Mouse (Mus musculus) lung, adult 18-20 months (tissue): ENCODE measurements around the gene Tsen2.

Source experiments
- DNase-seq, 2 experiments: peaks; one replicate each; pipeline ENCODE4 v3.0.0; 2022; ENCODE audit warnings: mixed read lengths in 2 of 2

Tsen2 gene

DNA sequence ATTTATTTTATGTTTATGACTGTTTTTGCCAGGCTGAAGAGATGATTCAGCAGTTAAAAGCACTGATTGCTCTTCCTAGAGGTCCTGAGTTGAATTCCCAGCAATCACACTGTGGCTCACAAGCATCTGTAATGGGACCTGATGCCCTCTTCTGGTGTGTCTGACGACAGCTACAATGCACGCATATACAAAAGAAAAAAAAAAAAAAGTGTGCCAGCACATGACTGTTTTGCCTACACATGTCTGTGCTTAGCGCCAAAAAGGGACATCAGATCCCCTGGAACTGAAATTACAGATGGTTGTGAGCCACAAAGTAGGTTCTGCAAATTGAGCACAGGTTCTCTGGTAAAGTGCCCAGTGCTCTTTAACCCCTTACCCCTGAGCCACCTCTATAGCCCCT is 2.1 kb upstream of the Tsen2 start:
- DNase-seq, result no peak

- peak; percentile 26 for DNase-seq
Measured at GRCm38 (mm10) chr6:115546276-115546675, 1.8 kb downstream of the Tsen2 start.

- no peak for DNase-seq
Measured at GRCm38 (mm10) chr6:115555485-115555884, 11.0 kb downstream of the Tsen2 start.

DNA sequence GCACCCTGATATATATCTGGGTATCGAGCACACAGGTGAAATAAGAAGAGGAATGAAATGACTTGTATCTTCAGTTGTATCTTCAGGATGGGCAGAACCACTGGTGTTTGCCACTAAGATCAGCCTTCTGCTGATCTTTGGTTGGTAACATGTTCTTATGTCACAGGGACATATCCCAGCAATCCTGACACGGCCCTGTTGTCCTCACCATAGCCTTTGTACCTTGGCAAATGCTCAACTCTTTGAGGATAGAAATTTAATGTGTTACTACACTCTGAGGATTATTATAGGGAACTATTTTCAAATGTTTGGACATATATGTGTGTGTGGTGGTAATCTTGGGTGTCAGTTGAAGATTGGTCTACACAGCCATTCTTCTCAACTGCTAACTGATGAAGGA is 13.7 kb downstream of the Tsen2 start:
- no peak for DNase-seq

DNA sequence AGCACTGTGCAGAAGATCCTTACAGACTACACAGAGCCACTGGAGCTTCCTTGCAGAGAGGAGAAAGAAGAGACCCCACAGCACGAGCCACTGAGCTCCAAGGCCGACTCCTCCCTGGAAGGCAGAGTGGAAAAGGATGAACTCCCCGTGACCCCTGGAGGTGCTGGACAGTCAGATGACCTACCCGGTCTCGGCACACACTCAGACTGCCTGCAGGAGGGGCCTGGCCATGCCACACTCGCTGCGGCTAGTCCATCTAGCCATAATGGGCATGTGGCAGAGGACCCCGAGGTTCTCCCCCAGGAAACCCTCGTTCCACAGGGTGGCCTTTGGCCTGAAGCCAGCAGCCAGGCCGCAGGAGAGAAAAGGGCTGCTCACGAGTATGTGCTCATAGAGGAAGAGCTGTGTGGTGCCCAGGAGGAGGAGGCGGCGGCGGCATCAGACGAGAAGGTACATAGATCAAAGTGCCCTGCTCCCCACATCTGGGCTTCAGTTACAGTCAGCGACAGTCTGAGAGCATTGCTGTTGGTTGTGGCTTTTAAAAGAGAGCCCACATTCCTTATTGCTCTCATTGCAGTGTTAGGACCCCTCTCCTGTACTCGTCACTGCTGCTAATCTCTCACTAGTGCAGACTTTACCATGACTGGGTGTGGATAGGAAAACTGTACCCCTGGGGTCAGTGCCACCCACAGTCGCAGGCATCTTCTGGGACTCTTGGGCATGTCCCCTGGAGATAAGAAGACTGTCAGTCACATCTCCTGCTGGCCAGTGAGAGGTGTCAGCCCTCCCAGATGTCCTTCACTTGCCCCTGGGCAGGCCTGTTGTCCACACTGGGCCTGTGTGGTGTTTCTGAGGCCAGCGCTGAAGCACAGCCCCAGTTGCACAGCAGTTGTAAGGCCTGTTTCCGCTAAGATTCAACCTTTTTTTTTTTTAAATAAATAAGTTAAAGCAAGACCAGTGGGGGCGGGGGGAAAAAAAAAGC is 15.5 kb downstream of the Tsen2 start:
- DNase-seq, result no peak

DNA sequence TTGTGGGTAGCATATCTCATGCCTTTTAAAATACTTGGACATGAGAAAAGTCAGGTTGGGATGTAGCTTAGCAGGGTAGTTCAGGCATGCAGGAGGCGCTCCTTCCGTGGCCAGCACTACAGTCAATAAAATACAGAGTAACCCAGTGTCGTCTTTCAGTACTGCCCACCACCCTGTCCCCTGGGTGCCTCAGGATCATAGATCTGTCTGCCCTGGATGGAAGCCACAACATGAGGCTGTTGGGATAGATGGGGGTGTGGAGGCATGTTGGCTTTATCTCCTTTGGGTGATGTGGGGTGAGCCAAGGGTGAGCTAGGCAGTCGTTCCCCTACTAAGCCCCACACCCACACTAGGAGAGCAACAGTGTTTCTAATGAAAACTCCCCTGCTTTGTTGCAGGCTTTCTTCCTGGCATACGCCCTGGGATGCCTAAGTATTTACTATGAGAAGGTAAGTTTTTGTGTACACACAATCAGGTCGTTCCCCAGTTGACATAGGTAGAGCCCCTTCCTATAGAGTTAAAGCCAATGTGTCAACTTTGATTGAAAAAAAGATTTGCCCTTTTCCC is 21.1 kb downstream of the Tsen2 start:
- no peak for DNase-seq

- DNase-seq, result no peak
Measured at GRCm38 (mm10) chr6:115574171-115574570, 29.7 kb downstream of the Tsen2 start.

DNA sequence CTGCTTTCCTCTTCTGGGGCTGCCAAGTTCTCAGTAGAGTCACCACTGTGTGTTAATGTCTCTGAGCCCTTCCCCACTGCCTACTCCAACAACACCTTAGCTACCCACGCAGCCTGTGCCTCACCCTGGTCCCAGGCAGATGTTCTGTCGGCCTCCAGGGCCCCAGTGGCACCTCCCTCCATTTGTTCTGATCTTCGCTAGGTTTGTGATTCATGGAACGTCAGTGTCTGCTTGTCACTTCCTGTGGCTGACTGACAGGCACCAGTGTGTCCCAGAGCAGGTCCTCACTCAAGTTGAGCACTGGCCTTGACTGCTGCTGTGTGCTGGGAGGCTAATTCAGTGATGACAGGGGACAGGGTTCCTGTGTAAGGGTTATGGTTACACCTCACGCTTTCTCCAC is 32.9 kb downstream of the Tsen2 start:
- no peak for DNase-seq

- DNase-seq, result no peak
Measured at GRCm38 (mm10) chr6:115577941-115578340, 33.5 kb downstream of the Tsen2 start.

DNA sequence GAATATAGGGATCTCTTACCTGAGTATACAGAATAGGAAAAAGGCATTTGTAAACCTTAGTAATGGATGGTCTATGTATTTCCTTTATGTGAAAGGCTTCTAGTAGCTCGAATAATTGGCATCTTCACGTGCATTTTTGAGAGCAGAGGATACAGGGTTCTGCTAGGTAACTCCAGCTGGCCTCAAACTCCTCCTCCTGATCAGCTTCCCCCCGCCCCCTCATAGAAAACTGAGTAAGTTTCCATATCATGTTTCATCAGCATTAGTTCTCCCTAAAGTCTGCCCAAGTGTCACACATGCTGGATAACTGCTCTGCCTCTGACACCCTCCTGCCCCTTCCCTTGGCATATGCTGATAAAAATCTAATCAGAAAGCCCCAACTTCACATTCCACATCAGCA is 36.3 kb downstream of the Tsen2 start:
- no peak for DNase-seq

GRCm38 (mm10) chr6:115582328-115583115 is 38.1 kb downstream of the Tsen2 start:
- DNase-seq, result no peak

- no peak for DNase-seq
Measured at GRCm38 (mm10) chr6:115583430-115584125, 39.1 kb downstream of the Tsen2 start.

DNA sequence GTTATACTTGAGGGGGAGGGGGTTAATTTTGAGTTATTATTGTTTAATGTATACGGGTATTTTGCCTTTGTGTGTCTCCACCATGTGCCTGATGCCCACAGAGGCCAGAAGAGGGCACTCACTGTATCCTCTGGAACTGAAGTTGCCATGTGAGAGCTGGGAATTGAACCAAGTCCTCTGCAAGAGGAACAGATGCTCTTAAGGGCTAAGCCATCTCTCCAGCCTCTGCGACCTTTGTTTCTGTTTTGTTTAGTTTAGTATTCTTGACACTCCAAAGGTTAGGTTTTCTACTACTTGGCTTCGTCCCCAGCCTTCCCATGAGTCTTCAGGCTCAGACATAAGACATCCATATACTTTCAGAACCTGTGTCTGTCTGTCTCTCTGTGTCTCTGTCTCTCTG is 39.7 kb downstream of the Tsen2 start:
- no peak for DNase-seq

DNA sequence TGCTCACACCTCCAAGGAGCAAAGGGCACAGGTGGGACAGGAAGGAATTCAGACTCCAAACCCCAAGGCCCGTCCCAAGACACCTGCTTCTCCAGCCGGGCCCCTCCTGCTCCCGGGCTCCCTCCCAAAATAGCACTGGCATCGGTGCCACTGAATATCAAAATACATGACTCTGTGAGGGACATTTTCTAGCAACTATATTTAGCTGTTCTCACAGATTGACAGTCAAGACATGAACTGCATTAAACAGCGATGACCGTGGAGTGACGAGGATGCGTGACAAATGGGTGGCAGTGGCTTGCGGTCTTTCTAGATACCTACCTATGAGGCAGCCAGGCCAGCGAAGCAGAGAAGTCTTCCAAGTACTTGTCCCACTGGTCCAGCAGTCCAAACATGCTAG is 41.9 kb downstream of the Tsen2 start:
- DNase-seq, result no peak

DNA sequence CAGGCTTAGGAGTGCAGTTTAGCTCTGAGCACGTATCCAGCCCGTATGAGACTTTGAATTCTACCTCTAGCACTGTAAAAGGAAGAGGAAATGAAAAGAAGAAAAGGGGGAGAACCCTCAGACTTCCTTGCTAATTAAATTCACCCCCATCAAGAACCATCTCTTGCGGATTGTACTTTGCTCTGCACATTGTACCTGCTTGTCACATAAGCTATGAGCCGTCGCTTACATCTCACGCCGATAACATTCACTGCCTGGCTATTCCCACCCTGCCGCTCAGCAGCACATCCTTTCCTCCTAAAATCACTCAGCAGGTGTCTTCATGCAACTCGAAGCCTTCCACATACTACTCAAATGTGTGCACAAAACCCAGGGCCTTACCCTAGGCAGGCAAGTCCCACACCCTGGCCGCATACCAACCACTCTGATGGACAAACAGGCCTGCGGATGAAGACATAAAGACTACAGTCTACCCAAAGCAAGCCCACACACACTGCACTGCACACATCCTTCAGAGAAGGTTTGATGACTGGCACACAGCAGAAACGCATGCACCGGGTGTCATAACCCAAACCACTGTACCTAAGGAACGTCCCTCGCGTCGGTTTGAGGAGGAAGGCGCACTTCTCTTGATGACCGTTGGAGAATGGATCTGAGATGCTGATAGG is 47.4 kb downstream of the Tsen2 start:
- DNase-seq, result no peak

GRCm38 (mm10) chr6:115592458-115592857 is 48.0 kb downstream of the Tsen2 start, which contains the start of gene Mkrn2os:
Gene Mkrn2os, minus strand, starts transcription at chr6:115592576.
- DNase-seq, result no peak

GRCm38 (mm10) chr6:115593252-115593651 is 48.8 kb downstream of the Tsen2 start:
- DNase-seq, result no peak

GRCm38 (mm10) chr6:115594463-115594862 is 50.0 kb downstream of the Tsen2 start:
- DNase-seq, result no peak

GRCm38 (mm10) chr6:115595667-115596066 is 51.2 kb downstream of the Tsen2 start:
- DNase-seq, result no peak

DNA sequence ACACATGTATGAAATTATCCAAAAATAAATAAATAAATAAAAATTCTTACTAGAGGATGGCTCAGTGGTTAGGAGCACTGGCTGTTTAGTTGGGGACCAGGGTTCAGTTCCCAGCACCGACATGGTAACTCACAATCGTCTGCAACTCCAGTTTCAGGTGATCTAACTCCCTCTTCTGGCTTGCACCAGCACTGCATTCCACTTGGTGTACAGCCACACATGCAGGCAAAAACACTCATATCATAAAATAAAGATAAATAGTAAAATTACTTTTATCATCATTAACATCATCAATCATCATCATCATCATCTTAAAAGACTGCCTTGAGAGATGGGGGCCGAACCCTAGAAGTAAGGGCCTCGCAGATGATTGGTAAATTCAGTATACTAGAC is 56.9 kb downstream of the Tsen2 start:
- peak in 1 of 2 experiments; percentile 17 for DNase-seq

DNA sequence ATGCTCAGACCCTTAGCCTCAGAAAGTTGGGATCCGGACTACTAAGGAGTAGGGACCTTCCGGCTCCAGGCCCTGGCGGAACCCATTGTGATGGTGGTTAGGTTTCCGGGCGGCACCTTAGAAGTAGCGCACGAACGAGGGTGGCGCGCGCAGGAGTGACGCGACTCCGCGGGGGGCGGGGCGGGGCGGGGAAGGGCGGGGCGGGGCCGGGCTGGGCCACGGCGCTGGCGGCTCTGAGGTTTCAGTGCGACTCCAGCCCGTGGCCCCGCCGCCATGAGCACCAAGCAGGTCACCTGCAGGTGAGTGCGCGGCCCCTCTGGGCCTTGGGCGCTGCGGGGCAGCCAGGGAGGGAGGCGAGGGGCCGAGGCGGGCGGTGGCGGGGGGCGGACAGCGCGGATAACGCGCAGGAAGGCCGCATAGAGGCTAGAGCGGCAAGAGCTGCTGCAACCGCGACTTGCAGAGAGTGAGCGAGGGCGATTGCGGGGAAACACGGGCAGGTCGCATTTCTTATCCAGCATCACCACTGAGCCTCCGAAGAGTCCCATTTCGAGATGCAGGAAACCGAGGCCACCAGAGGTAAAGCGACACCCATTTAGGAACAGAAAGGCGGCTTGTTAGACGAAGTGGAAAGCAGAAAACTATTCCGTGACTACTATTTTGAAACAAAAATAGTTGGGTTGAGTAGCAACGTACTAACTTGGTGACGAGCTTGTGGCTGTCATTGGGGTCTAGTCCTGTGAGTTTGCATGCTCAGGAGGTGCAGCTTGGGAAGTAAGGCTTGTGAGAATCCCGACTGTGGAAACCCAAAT is 57.5 kb downstream of the Tsen2 start, which contains the start of gene Mkrn2:
Gene Mkrn2, plus strand, starts transcription at position 188 of the 809 bp plus-strand sequence.
- DNase-seq, result peak; percentile 78 to 80
